ENCODE assay signal across 21 mouse cellular contexts in genomic region chr9:14974251-14975232, GRCm38 (mm10).
A peak's percentile ranks its signal among the peaks of the same experiment; 100 is the strongest.
DNase-seq lines count a peak whose midpoint lies in the region; ATAC-seq and TF ChIP-seq lines count a peak whose summit lies in the region.
"Had no signal": no experiment of that assay in that cellular context is flagged by ENCODE, and none has a peak within 500 bp of the region (broad histone marks: within the 10 kb centered on the region; RNA-seq: fewer than 3 reads in every experiment).

No protein-coding gene starts in this region.

- no peaks in the 10 kb centered on the region for H3K4me1 ChIP-seq in forebrain, postnatal 0 days (ENCODE audit: insufficient read depth)
- H3K4me1 ChIP-seq in forebrain, embryonic 15.5 days = no peaks in the 10 kb centered on the region
- H3K4me1 ChIP-seq in CH12.LX (ENCODE audit: control insufficient read depth in 1 of 2, insufficient read depth in 2 of 2) = no peaks in the 10 kb centered on the region
- H3K4me1 ChIP-seq in liver, embryonic 12.5 days = peaks cover 36% of the 10 kb centered on the region
- H3K4me1 ChIP-seq: embryonic facial prominence, embryonic 10.5 days; limb, embryonic 10.5 days had no signal

- H3K27me3 ChIP-seq in forebrain, postnatal 0 days (ENCODE audit: insufficient read depth, low read length) = no peaks in the 10 kb centered on the region
- H3K27me3 ChIP-seq in forebrain, embryonic 15.5 days = no peaks in the 10 kb centered on the region
- no peaks in the 10 kb centered on the region for H3K27me3 ChIP-seq in CH12.LX (replicated peaks)
- no peaks in the 10 kb centered on the region for H3K27me3 ChIP-seq in liver, embryonic 12.5 days (replicated peaks)

- H3K4me2 ChIP-seq in forebrain, postnatal 0 days (ENCODE audit: low read depth) = no peak overlapping the region
- H3K4me2 ChIP-seq in forebrain, embryonic 15.5 days (replicated peaks) = no peak overlapping the region
- peak overlapping the region; percentile 36 for H3K4me2 ChIP-seq in CH12.LX (ENCODE audit: insufficient read depth, low read depth, poor library complexity, severe bottlenecking)
- H3K4me2 ChIP-seq in liver, embryonic 12.5 days = peak overlapping the region; percentile 55
- H3K4me2 ChIP-seq: heart, embryonic 11.5 days; midbrain, embryonic 11.5 days had no signal

- 75% methylated on average over 6 of the region's 6 CpGs for WGBS in forebrain, postnatal 0 days
- 77% methylated on average over 6 of the region's 6 CpGs for WGBS in forebrain, embryonic 15.5 days
- WGBS in liver, embryonic 12.5 days (ENCODE audit: insufficient replicate concordance) = 69% methylated on average over 6 of the region's 6 CpGs

- no peak for TF ChIP-seq CTCF in forebrain, postnatal 0 days (IDR thresholded peaks at IDR 0.05; ENCODE audit: low read depth)
- no peak for TF ChIP-seq CTCF in CH12.LX (conservative IDR thresholded peaks at IDR 0.05 in 1 of 2, IDR thresholded peaks at IDR 0.05 in 1 of 2; ENCODE audit: low read depth in 2 of 2, low read length in 2 of 2)

- in situ Hi-C loops in CH12.LX (cut with MboI; ENCODE audit: low pct_ligation_motif_present, low pct_unique_long_range_greater_than_20kb, low sequenced_read_pairs) = no loop called here

- TF ChIP-seq EP300 in CH12.LX (IDR thresholded peaks at IDR 0.05; ENCODE audit: low read length) = no peak

- no peaks in the 10 kb centered on the region for H3K9me3 ChIP-seq in forebrain, postnatal 0 days (ENCODE audit: low read length)
- no peaks in the 10 kb centered on the region for H3K9me3 ChIP-seq in forebrain, embryonic 15.5 days
- no peaks in the 10 kb centered on the region for H3K9me3 ChIP-seq in CH12.LX (replicated peaks; ENCODE audit: low read length)
- H3K9me3 ChIP-seq in liver, embryonic 12.5 days (replicated peaks) = no peaks in the 10 kb centered on the region
- H3K9me3 ChIP-seq: limb, embryonic 10.5 days had no signal

- no peak for DNase-seq in forebrain, postnatal 0 days
- DNase-seq in CH12.LX (ENCODE audit: extremely low read depth) = no peak
- no peak for DNase-seq in frontal cortex, postnatal 25 days (ENCODE audit: low spot score in 2 of 2)
- DNase-seq in thymus, postnatal 14 days = no peak
- DNase-seq: adrenal gland, adult 2 months; cerebellum, adult 11-12 months; gastrocnemius, postnatal 10 days; heart, postnatal 10 days; kidney, adult 8-10 months; kidney, postnatal 25 days; lung, adult 18-20 months; lung, postnatal 36 days; retina, postnatal 1 day; thymus, postnatal 25 days had no signal

- no peak overlapping the region for H3K9ac ChIP-seq in forebrain, postnatal 0 days
- H3K9ac ChIP-seq in forebrain, embryonic 15.5 days (replicated peaks) = no peak overlapping the region
- H3K9ac ChIP-seq in CH12.LX (ENCODE audit: insufficient read depth, low read depth) = no peak overlapping the region
- no peak overlapping the region for H3K9ac ChIP-seq in liver, embryonic 12.5 days

- no peaks in the 10 kb centered on the region for H3K79me2 ChIP-seq in CH12.LX (replicated peaks; ENCODE audit: control insufficient read depth, extremely low read depth, insufficient read depth, poor library complexity, severe bottlenecking)

- peak; percentile 40; the same call in 1 of the 2 replicates for ATAC-seq in forebrain, postnatal 0 days
- ATAC-seq in forebrain, embryonic 15.5 days (replicated peaks) = no peak
- no peak for ATAC-seq in liver, embryonic 12.5 days
- peak; percentile 45 for ATAC-seq in megakaryocyte progenitor cell, adult 5-6 weeks (replicated peaks; ENCODE audit: poor library complexity)

- no peak overlapping the region for H3K27ac ChIP-seq in forebrain, postnatal 0 days (ENCODE audit: low read depth, low read length)
- no peak overlapping the region for H3K27ac ChIP-seq in forebrain, embryonic 15.5 days (replicated peaks)
- no peak overlapping the region for H3K27ac ChIP-seq in CH12.LX (ENCODE audit: insufficient read depth, low read depth)
- peak overlapping the region; percentile 52; the same call in 1 of the 2 replicates for H3K27ac ChIP-seq in liver, embryonic 12.5 days
- H3K27ac ChIP-seq: embryonic facial prominence, embryonic 10.5 days; limb, embryonic 10.5 days had no signal

- no peak overlapping the region for H3K4me3 ChIP-seq in forebrain, postnatal 0 days (ENCODE audit: low read depth, low read length)
- no peak overlapping the region for H3K4me3 ChIP-seq in forebrain, embryonic 15.5 days
- H3K4me3 ChIP-seq in CH12.LX (replicated peaks in 1 of 3; ENCODE audit: low read depth in 2 of 3, low read length in 2 of 3, poor library complexity in 1 of 3) = no peak overlapping the region
- H3K4me3 ChIP-seq in liver, embryonic 12.5 days = no peak overlapping the region
- H3K4me3 ChIP-seq: embryonic facial prominence, embryonic 10.5 days; limb, embryonic 10.5 days had no signal

- H3K36me3 ChIP-seq in forebrain, postnatal 0 days (ENCODE audit: insufficient read depth) = no peaks in the 10 kb centered on the region
- H3K36me3 ChIP-seq in forebrain, embryonic 15.5 days = no peaks in the 10 kb centered on the region
- no peaks in the 10 kb centered on the region for H3K36me3 ChIP-seq in CH12.LX (replicated peaks in 1 of 2; ENCODE audit: control insufficient read depth in 1 of 2, insufficient read depth in 1 of 2, low read length in 1 of 2)
- H3K36me3 ChIP-seq in liver, embryonic 12.5 days = no peaks in the 10 kb centered on the region
- H3K36me3 ChIP-seq: embryonic facial prominence, embryonic 10.5 days; limb, embryonic 10.5 days had no signal

- no peak for TF ChIP-seq RAD21 in CH12.LX (IDR thresholded peaks at IDR 0.05; ENCODE audit: low read depth, low read length)

- TF ChIP-seq POLR2A in CH12.LX (IDR thresholded peaks at IDR 0.05; ENCODE audit: low read depth, low read length) = no peak

- dilution Hi-C loops in CH12.LX (cut with MboI; ENCODE audit: extremely low pct_ligation_motif_present, extremely low pct_unique_long_range_greater_than_20kb, low sequenced_read_pairs) = no loop called here

TF ChIP-seq in CH12.LX, 34 proteins besides CTCF, POLR2A, EP300 and RAD21:
- TF ChIP-seq SMC3 (IDR thresholded peaks at IDR 0.05; ENCODE audit: low read depth, low read length) = no peak
- TF ChIP-seq CHD2 (IDR thresholded peaks at IDR 0.05; ENCODE audit: low read length) = no peak
- TF ChIP-seq KAT2A (IDR thresholded peaks at IDR 0.05; ENCODE audit: insufficient replicate concordance, low read length) = no peak
- no peak for TF ChIP-seq MAX (IDR thresholded peaks at IDR 0.05; ENCODE audit: low read length)
- no peak for TF ChIP-seq ZC3H11A (IDR thresholded peaks at IDR 0.05; ENCODE audit: low read depth, low read length)
- no peak for TF ChIP-seq GABPA (IDR thresholded peaks at IDR 0.05; ENCODE audit: insufficient replicate concordance, low read depth, low read length)
- TF ChIP-seq CHD1 (IDR thresholded peaks at IDR 0.05; ENCODE audit: low read depth, low read length) = no peak
- no peak for TF ChIP-seq JUND (conservative IDR thresholded peaks at IDR 0.05; ENCODE audit: low read depth, low read length)
- no peak for TF ChIP-seq HCFC1 (IDR thresholded peaks at IDR 0.05; ENCODE audit: low read depth, low read length)
- no peak for TF ChIP-seq RCOR1 (conservative IDR thresholded peaks at IDR 0.05; ENCODE audit: low read depth, low read length)
- TF ChIP-seq ZNF384 (IDR thresholded peaks at IDR 0.05; ENCODE audit: low read depth, low read length) = no peak
- no peak for TF ChIP-seq USF1 (IDR thresholded peaks at IDR 0.05; ENCODE audit: low read depth, low read length)
- no peak for TF ChIP-seq ETS1 (conservative IDR thresholded peaks at IDR 0.05; ENCODE audit: low read depth, low read length)
- TF ChIP-seq MXI1 (IDR thresholded peaks at IDR 0.05; ENCODE audit: low read depth, low read length) = no peak
- TF ChIP-seq BHLHE40 (IDR thresholded peaks at IDR 0.05; ENCODE audit: low read depth, low read length) = no peak
- no peak for TF ChIP-seq ZMIZ1 (IDR thresholded peaks at IDR 0.05; ENCODE audit: low read depth, low read length)
- TF ChIP-seq NRF1 (IDR thresholded peaks at IDR 0.05; ENCODE audit: low read depth, low read length) = no peak
- no peak for TF ChIP-seq NELFE (IDR thresholded peaks at IDR 0.05; ENCODE audit: low read depth, low read length)
- no peak for TF ChIP-seq SIN3A (IDR thresholded peaks at IDR 0.05; ENCODE audit: low read length)
- no peak for TF ChIP-seq MEF2A (IDR thresholded peaks at IDR 0.05; ENCODE audit: borderline replicate concordance, low read depth, low read length)

Comparison
In these comparisons a context has a peak if more than half of its experiments do, and no peak if none do; other contexts are left out.
1. ATAC-seq: peak in forebrain, postnatal 0 days (single experiment) and megakaryocyte progenitor cell, adult 5-6 weeks (single experiment); none in forebrain, embryonic 15.5 days (single experiment) and liver, embryonic 12.5 days (single experiment).
2. H3K4me2 ChIP-seq: peak in CH12.LX (single experiment) and liver, embryonic 12.5 days (single experiment); none in forebrain, postnatal 0 days (single experiment) and forebrain, embryonic 15.5 days (single experiment).